Mouse (Mus musculus) B cell, adult (primary cell): ENCODE measurements around the gene Bace2. TPM values are rescaled to one million over a fixed set of nuclear protein-coding genes. Genes with fewer than 3 reads are reported as not detected.

Experiments
- total RNA-seq: library from RNA; stranded (reverse); gene quantifications from 4 replicates; pipeline ENCODE4 v1.2.4, GENCODE M21; 2023; ENCODE audit not compliant: inconsistent age

The Bace2 gene
- total RNA-seq: 0.69 TPM in 1 of 4 replicates, not detected in the others

DNA sequence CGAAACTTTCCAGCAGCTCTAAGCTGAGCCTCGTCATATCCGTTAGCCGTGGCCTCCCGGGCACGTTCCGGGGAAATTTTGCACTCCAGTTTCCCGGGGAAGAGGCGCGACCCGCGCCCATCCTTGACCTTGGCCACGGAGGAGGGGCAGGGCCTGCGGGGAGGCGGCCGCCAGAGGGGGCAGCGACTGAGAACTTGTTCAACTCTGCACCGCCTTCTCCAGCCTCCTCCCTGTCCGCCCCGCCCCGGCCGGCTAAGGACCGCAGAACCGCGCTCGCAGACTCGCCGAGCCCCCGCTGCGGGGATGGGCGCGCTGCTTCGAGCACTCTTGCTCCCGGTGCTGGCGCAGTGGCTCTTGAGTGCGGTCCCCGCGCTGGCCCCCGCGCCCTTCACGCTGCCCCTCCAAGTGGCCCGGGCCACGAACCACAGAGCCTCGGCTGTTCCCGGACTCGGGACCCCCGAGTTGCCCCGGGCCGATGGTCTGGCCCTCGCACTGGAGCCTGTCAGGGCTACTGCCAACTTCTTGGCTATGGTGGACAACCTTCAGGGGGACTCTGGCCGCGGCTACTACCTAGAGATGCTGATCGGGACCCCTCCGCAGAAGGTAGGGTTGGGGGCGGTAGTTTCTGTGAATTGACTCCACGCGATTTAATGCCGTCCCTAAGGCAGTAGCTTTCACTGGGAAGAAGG lies at the start of gene Bace2:
Gene Bace2 (plus strand): TSS at position 244 of the 689 bp plus-strand sequence.

DNA sequence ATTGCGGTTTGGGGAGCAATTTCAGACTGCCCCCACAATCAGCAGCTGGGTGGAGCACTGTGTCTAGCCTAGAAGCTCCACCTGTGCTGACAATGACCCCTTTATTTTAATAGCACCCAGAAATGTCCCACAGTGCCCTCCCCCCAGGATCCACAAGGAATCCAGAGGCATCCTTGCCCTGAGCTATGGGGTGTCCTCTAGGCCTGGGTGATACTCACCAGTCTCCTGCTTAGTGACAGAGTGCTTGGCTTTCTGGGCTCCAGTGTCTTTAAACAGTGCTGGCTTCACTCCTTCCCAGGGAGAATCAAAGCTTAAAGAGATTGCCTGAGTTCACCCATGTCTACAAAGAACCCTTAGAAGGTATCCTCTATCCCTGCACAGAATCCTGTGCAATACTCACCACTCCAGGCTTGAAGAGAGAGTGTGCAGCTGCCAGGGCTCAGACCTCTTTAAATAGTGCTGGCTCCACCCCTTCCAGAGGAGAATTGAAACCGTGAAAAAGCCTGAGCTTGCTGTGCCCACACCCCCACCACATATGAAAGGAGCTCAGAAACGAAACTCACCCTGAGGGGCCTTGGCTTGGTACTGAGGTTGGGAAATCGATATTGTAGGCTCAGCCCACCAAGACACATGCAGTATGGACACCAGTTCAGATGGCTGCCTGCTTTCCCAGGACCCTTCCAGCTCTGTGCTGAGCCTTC lies 106.1 kb downstream of the Bace2 start, which contains the start of gene Mx1:
Gene Mx1 (minus strand): TSS at position 427 of the 701 bp plus-strand sequence.

Other genes with a start within 250 kb of the Bace2 start
- 0.10 to 0.27 TPM (median 0.17 TPM) in 4 replicates for gene Dscam, start 186.0 kb upstream of the Bace2 start, total RNA-seq
- 23.4 to 52.1 TPM (median 42.6 TPM) in 4 replicates for gene Mx1, start 106.2 kb downstream of the Bace2 start, total RNA-seq
- gene Fam3b, start 158.1 kb downstream of the Bace2 start, total RNA-seq: not detected in 4 replicates